Mouse (Mus musculus): ENCODE results near the gene Ankle1. TPM values are rescaled to one million over a fixed set of nuclear protein-coding genes. Genes with fewer than 3 reads are reported as not detected.
A peak's percentile ranks its signal among the peaks of the same experiment; 100 is the strongest.

Ankle1 gene
- 57.9 and 58.3 TPM in 2 replicates for polyA plus RNA-seq (2016; fragmentation: Nextera tagmentation; extraction: Ambion mirVana)

- 10% methylated on average over 33 of the region's 33 CpGs for WGBS (ENCODE audit: insufficient replicate concordance)
These were observed at the start of gene Ankle1 for GRCm38 (mm10) chr8:71405401-71406098. TSS of gene Ankle1 (plus strand) at chr8:71406010.

DNA sequence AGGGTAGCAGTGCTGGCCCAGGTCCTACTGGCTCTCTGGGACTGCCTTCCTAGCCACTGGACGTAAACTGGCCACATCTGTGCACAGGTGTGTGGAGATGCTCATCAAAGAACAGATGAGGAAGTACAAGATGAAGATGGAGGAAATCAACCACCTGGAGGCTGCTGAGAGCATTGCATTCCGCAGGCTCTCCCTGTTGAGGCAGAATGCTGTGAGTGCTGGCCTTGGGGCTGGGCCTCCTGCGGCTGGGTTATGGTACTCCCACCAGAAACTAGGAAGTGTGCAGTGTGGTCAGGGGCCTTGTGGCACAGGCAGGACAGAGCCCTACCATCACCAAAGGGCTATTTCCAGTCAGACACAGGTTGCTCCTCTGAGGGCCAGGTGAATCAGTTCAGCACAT lies 47.8 kb upstream of the Ankle1 start:
- Histone ChIP-seq H3K27me3 (replicated peaks) (no peaks in the 10 kb centered on the region), H3K9ac (0 out of 2 replicates have a peak overlapping the region, but pooled peaks have one; percentile 0), H3K4me1 (no peaks in the 10 kb centered on the region), H3K27ac (no peak overlapping the region), H3K9me3 (replicated peaks) (no peaks in the 10 kb centered on the region), H3K4me2 (no peak overlapping the region), H3K4me3 (no peak overlapping the region), H3K36me3 (peaks cover 81% of the 10 kb centered on the region)
- 80% methylated on average over 3 of the region's 3 CpGs for WGBS (ENCODE audit: insufficient replicate concordance)
- ATAC-seq = no peak

More at GRCm38 (mm10) chr8:71405401-71406098, at the start of gene Ankle1:
- H3K9ac ChIP-seq = peak within 1 kb of the TSS; percentile 91
- H3K36me3 ChIP-seq = peaks cover 57% of the 10 kb centered on the region
- H3K9me3 ChIP-seq (replicated peaks) = no peaks in the 10 kb centered on the region
- no peaks in the 10 kb centered on the region for H3K27me3 ChIP-seq (replicated peaks)
- peak within 1 kb of the TSS; percentile 86 for H3K4me2 ChIP-seq
- H3K27ac ChIP-seq = peak within 1 kb of the TSS; percentile 85
- ATAC-seq = peak; percentile 88
- peak within 1 kb of the TSS; percentile 92 for H3K4me3 ChIP-seq
- H3K4me1 ChIP-seq = peaks cover 41% of the 10 kb centered on the region

DNA sequence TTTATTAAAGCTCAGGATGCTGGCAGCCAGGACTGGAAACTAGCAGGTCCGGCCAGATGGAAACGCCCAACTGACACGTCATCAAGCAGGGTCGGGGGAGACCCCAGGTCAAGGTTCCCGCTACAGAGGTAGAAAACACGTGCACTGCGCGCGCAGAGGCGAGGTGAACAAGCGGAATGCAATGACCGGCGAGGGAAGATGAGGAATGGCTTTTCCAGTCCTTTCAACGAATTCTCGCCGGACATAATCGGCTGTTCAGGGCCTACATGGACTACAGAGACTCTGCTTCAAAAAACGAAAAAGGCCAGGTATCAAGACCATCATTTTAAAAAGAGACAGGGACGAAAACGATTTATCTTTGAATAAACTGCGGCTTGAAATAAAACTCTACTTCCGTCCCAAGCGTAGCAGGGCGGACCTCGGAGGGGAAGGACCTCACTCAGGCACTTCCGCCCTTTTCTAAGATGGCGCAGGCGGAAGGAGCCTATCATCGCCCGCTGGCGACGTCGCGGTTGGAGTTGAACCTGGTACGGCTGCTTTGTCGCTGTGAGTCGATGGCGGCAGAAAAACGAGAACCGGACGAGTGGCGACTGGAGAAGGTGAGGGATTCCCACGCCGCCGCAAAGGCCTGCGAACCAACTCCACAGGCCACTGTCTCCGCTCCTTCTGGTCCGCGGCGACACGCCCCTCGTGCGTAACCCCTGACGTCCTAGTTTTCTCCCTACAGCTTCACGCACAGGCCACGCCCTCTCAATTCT lies 38.9 kb upstream of the Ankle1 start, which contains the start of gene Use1:
Gene Use1, plus strand, starts transcription at position 78 of the 758 bp plus-strand sequence.
- Histone ChIP-seq H3K27ac (peak within 1 kb of the TSS; percentile 91), H3K36me3 (peaks cover 20% of the 10 kb centered on the region), H3K27me3 (replicated peaks) (no peaks in the 10 kb centered on the region), H3K9ac (peak within 1 kb of the TSS; percentile 79), H3K4me1 (peaks cover 49% of the 10 kb centered on the region), H3K9me3 (replicated peaks) (no peaks in the 10 kb centered on the region), H3K4me2 (peak within 1 kb of the TSS; percentile 94), H3K4me3 (peak within 1 kb of the TSS; percentile 79)
- peak; percentile 77 for ATAC-seq
- WGBS (ENCODE audit: insufficient replicate concordance) = under 1% methylated on average over 56 of the region's 56 CpGs

DNA sequence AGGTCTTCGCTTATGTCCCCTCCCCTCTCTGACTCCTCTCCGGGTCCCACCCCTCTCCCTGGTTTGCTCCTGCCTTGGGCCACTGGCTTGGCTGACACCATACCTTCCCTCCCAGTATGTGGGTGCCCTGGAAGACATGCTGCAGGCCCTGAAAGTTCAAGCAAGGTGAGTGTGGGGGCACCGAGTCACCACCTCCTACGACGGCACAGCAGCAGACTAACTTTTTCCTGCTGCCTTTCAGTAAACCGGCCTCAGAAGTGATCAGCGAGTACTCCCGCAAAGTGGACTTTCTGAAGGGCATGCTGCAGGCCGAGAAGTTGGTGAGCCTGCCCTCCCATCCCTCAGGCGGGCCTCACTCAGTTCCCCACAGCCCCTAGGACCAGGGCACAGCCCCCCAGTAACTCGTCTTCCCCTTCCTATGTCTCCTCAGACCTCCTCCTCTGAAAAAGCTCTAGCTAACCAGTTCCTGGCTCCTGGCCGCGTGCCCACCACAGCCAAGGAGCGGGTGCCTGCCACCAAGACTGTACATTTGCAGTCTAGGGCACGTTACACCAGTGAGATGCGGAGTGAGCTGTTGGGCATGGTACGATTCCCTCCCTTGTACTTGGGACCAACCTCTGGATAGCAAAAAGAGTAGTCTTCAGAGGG lies 38.2 kb upstream of the Ankle1 start:
- H3K36me3 ChIP-seq = peaks cover 20% of the 10 kb centered on the region
- no peak for ATAC-seq
- no peaks in the 10 kb centered on the region for H3K27me3 ChIP-seq (replicated peaks)
- WGBS (ENCODE audit: insufficient replicate concordance) = 27% methylated on average over 17 of the region's 17 CpGs
- no peaks in the 10 kb centered on the region for H3K9me3 ChIP-seq (replicated peaks)
- peak overlapping the region; percentile 94 for H3K4me2 ChIP-seq
- peak overlapping the region; percentile 91 for H3K27ac ChIP-seq
- peak overlapping the region; percentile 79 for H3K9ac ChIP-seq
- H3K4me1 ChIP-seq = peaks cover 55% of the 10 kb centered on the region
- H3K4me3 ChIP-seq = peak overlapping the region; percentile 79

- Histone ChIP-seq H3K27ac (peak overlapping the region; percentile 91), H3K4me3 (peak overlapping the region; percentile 79; the same call in 1 of the 2 replicates), H3K9me3 (replicated peaks) (no peaks in the 10 kb centered on the region), H3K4me1 (peaks cover 55% of the 10 kb centered on the region), H3K4me2 (peak overlapping the region; percentile 94), H3K27me3 (replicated peaks) (no peaks in the 10 kb centered on the region), H3K9ac (peak overlapping the region; percentile 79), H3K36me3 (peaks cover 26% of the 10 kb centered on the region)
- no peak for ATAC-seq
These were observed 37.4 kb upstream of the Ankle1 start for GRCm38 (mm10) chr8:71368366-71368765.

GRCm38 (mm10) chr8:71369040-71369718 lies 36.6 kb upstream of the Ankle1 start:
- WGBS (ENCODE audit: insufficient replicate concordance) = 86% methylated on average over 10 of the region's 10 CpGs
- H3K36me3 ChIP-seq = peaks cover 34% of the 10 kb centered on the region
- peaks cover 55% of the 10 kb centered on the region for H3K4me1 ChIP-seq
- H3K9me3 ChIP-seq (replicated peaks) = no peaks in the 10 kb centered on the region
- H3K4me2 ChIP-seq = peak overlapping the region; percentile 94
- H3K9ac ChIP-seq = peak overlapping the region; percentile 23; the same call in 1 of the 2 replicates
- no peaks in the 10 kb centered on the region for H3K27me3 ChIP-seq (replicated peaks)
- H3K4me3 ChIP-seq = no peak overlapping the region
- ATAC-seq = no peak
- H3K27ac ChIP-seq = peak overlapping the region; percentile 91

DNA sequence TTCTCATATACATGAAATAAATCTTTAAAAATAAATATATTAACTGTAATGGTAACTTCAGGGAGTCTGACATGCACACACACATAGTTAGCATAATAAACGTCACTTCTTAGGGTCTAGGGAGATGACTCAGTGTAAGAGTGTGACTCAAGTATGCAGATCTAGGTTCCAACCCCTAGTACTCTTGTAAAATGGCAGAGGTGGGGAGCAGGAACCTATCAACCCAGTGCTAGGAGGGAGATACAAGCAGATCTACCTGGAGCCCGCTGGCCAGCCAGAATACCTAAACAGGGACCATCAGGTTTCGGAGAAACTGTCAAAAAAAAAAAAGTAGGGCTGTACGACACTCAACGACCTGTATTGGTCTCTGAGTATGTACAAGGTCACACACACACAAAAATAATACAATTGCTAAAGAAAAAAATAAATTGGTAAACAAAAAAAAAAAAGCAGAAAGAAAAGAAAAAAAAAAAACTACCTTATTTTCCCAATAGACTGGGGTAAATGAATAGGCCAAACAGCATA lies 35.0 kb upstream of the Ankle1 start:
- H3K4me2 ChIP-seq = peak overlapping the region; percentile 71
- no peak for ATAC-seq
- H3K4me1 ChIP-seq = peaks cover 69% of the 10 kb centered on the region
- no peaks in the 10 kb centered on the region for H3K9me3 ChIP-seq (replicated peaks)
- peaks cover 50% of the 10 kb centered on the region for H3K36me3 ChIP-seq
- peak overlapping the region; percentile 77 for H3K9ac ChIP-seq
- H3K4me3 ChIP-seq = peak overlapping the region; percentile 76
- H3K27me3 ChIP-seq (replicated peaks) = peaks cover 2% of the 10 kb centered on the region
- H3K27ac ChIP-seq = peak overlapping the region; percentile 85
- WGBS (ENCODE audit: insufficient replicate concordance) = 5% methylated on average over 5 of the region's 5 CpGs

- ATAC-seq = peak; percentile 87
- peak within 1 kb of the TSS; percentile 85 for H3K27ac ChIP-seq
- peak within 1 kb of the TSS; percentile 71 for H3K4me2 ChIP-seq
- peaks cover 8% of the 10 kb centered on the region for H3K27me3 ChIP-seq (replicated peaks)
- H3K9me3 ChIP-seq (replicated peaks) = no peaks in the 10 kb centered on the region
- H3K4me3 ChIP-seq = peak within 1 kb of the TSS; percentile 76
- peak within 1 kb of the TSS; percentile 77 for H3K9ac ChIP-seq
- under 1% methylated on average over 68 of the region's 68 CpGs for WGBS (ENCODE audit: insufficient replicate concordance)
- H3K4me1 ChIP-seq = peaks cover 70% of the 10 kb centered on the region
- H3K36me3 ChIP-seq = peaks cover 54% of the 10 kb centered on the region
These were observed 34.5 kb upstream of the Ankle1 start, which contains the start of gene Ocel1 for GRCm38 (mm10) chr8:71371236-71371848. TSS of gene Ocel1 (plus strand) at chr8:71371298.

DNA sequence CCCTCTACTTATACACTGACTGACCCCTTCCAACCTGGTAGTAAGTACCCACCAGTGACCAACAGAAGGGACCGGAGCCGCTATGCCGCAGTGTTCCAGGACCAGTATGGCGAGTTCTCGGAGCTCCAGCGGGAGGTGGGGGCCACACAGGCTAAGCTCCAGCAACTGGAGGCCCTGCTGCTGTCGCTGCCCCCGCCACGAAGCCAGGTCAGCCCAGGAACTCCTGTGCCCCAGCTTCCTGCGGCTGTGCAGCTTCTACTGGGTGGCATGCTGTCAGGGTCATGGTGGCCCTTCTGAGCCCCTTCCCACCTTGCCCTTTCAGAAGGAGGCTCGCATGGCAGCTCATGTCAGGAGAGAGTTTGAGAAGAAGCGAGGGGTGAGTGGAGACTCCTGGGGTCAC lies 33.4 kb upstream of the Ankle1 start:
- peaks cover 74% of the 10 kb centered on the region for H3K4me1 ChIP-seq
- ATAC-seq = no peak
- peak overlapping the region; percentile 71; the same call in 1 of the 2 replicates for H3K4me2 ChIP-seq

GRCm38 (mm10) chr8:71373000-71373399 lies 32.8 kb upstream of the Ankle1 start:
- no peak overlapping the region for H3K27ac ChIP-seq
- no peaks in the 10 kb centered on the region for H3K9me3 ChIP-seq (replicated peaks)
- H3K36me3 ChIP-seq = peaks cover 59% of the 10 kb centered on the region
- peaks cover 25% of the 10 kb centered on the region for H3K27me3 ChIP-seq (replicated peaks)
- ATAC-seq = no peak
- H3K9ac ChIP-seq = no peak overlapping the region
- H3K4me1 ChIP-seq = peaks cover 72% of the 10 kb centered on the region
- no peak overlapping the region for H3K4me2 ChIP-seq
- WGBS (ENCODE audit: insufficient replicate concordance) = 83% methylated on average over 3 of the region's 3 CpGs
- no peak overlapping the region for H3K4me3 ChIP-seq

More for the DNA sequence above, 33.4 kb upstream of the Ankle1 start:
- no peaks in the 10 kb centered on the region for H3K9me3 ChIP-seq (replicated peaks)
- 88% methylated on average over 12 of the region's 12 CpGs for WGBS (ENCODE audit: insufficient replicate concordance)
- H3K36me3 ChIP-seq = peaks cover 54% of the 10 kb centered on the region
- H3K27me3 ChIP-seq (replicated peaks) = peaks cover 19% of the 10 kb centered on the region
- H3K4me3 ChIP-seq = no peak overlapping the region
- no peak overlapping the region for H3K9ac ChIP-seq
- no peak overlapping the region for H3K27ac ChIP-seq
